Mouse (Mus musculus) liver, embryonic 18 days (tissue): ENCODE data around the gene Rcsd1. TPM values are rescaled to one million over a fixed set of nuclear protein-coding genes. Genes with fewer than 3 reads are reported as not detected.

Experiments used
- polyA plus RNA-seq: library from polyadenylated mRNA; depleted of rRNA; stranded (reverse); fragments of >200 nt; gene quantifications from 2 replicates; pipeline ENCODE4 v1.2.3, GENCODE M21; 2012; rRNA removed

Rcsd1 gene
- 17.2 and 18.5 TPM in 2 replicates for polyA plus RNA-seq

GRCm38 (mm10) chr1:165709629-165710256 is at the start of gene Rcsd1:
TSS of gene Rcsd1 (minus strand) at chr1:165709757.

GRCm38 (mm10) chr1:165634151-165634884 is 75.2 kb downstream of the Rcsd1 start, which contains the start of gene Mpzl1:
TSS of gene Mpzl1 (minus strand) at chr1:165634538.

Other genes with a start within 250 kb of the Rcsd1 start
- gene Dcaf6, start 249.3 kb downstream of the Rcsd1 start, polyA plus RNA-seq, result 27.3 and 28.7 TPM in 2 replicates
- gene Mpc2, start 249.1 kb downstream of the Rcsd1 start, polyA plus RNA-seq, result 144 and 187 TPM in 2 replicates
- 0.07 and 0.21 TPM in 2 replicates for gene Adcy10, start 224.6 kb downstream of the Rcsd1 start, polyA plus RNA-seq
- gene Mpzl1, start 75.2 kb downstream of the Rcsd1 start, polyA plus RNA-seq, result 18.5 and 19.2 TPM in 2 replicates
- gene Creg1, start 54.0 kb upstream of the Rcsd1 start, polyA plus RNA-seq, result 95.4 and 101 TPM in 2 replicates
- 0.19 and 0.20 TPM in 2 replicates for gene Cd247, start 78.9 kb upstream of the Rcsd1 start, polyA plus RNA-seq